Mouse (Mus musculus): ENCODE measurements at regions not wholly inside any gene's neighbourhood (a gene's known extent, or its start where the extent isn't known, plus 50 kb on each side); places are given as distances from the start of the nearest gene placed in this dataset.
A peak's percentile ranks its signal among the peaks of the same experiment; 100 is the strongest.
"Not testable (repeated sequence)": the region's sequence is repeated elsewhere in the genome, so short reads cannot be mapped to it uniquely, and the experiment has no call there.

DNA sequence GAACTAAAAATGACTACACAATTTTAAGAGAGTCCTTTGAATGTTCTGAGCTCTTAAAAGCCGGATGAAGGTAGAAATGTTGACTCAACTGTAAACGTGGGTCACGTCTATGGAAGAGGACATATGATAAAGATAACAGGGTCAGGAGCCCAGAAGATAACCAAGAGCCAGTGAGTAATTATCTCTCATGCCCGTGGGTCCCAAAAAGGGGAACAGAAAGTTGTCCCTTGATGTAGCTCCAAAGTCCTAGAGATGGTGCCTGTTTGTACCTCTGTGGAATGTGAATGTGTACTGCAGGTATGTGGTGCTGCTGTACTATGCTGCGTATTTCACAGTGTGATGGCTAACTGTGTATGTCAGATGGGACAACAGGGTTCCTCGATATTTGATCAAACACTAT, 479.1 kb downstream of the Gja1 start:
- TF ChIP-seq ZNF384 (IDR thresholded peaks at IDR 0.05; ENCODE audit: low read depth, low read length) (no peak), MAFK (IDR thresholded peaks at IDR 0.05; ENCODE audit: insufficient read depth, low read depth, low read length) (no peak), HCFC1 (IDR thresholded peaks at IDR 0.05; ENCODE audit: borderline replicate concordance, insufficient read depth, low read length) (no peak), ZC3H11A (IDR thresholded peaks at IDR 0.05; ENCODE audit: borderline replicate concordance, low read depth, low read length) (no peak), CHD2 (IDR thresholded peaks at IDR 0.05; ENCODE audit: low read depth, low read length) (no peak)
- Histone ChIP-seq H3K4me1 (ENCODE audit: control insufficient read depth in 2 of 2, insufficient read depth in 2 of 2, low read length in 2 of 2, poor library complexity in 1 of 2) (no peaks in the 10 kb centered on the region), H3K9ac (ENCODE audit: insufficient read depth, low read depth, low read length, poor library complexity, severe bottlenecking) (no peak overlapping the region), H3K4me3 (ENCODE audit: insufficient read depth in 1 of 2, low read depth in 1 of 2, low read length in 2 of 2, poor library complexity in 1 of 2, severe bottlenecking in 1 of 2) (no peak overlapping the region), H3K9me3 (ENCODE audit: control insufficient read depth, insufficient read depth, low read depth, low read length) (no peaks in the 10 kb centered on the region), H3K27ac (ENCODE audit: insufficient read depth, low read depth, low read length, poor library complexity, severe bottlenecking) (no peak overlapping the region), H3K36me3 (ENCODE audit: control insufficient read depth, insufficient read depth, low read length, poor library complexity, severe bottlenecking) (no peaks in the 10 kb centered on the region)
- in situ Hi-C loops (cut with MboI; ENCODE audit: low sequenced_read_pairs in 2 of 2, unreplicated experiment in 2 of 2), result no loop called here
- no peak for DNase-seq (ENCODE audit: low read depth, low spot score)

DNA sequence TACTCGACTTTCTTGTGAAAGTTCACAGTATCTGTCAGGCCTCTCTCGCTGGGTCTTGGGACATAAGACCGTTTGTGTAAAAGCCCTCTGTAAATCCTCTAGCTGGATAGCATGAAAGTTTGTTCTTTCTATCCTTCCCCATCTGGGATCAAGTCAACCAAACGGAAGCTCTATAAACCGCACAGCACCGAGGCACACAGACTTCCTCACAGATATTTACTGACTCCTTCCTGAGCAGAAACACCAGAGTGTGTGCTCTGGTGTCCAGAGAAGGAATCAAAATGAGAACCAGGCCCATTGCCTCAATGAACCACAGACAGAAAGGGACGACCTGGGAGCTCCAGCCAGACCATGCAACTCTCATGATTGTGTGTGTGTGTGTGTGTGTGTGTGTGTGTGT, 502.6 kb downstream of the Gja1 start:
- Histone ChIP-seq H3K27ac (ENCODE audit: insufficient read depth, low read depth, low read length, poor library complexity, severe bottlenecking) (no peak overlapping the region), H3K4me3 (ENCODE audit: insufficient read depth in 1 of 2, low read depth in 1 of 2, low read length in 2 of 2, poor library complexity in 1 of 2, severe bottlenecking in 1 of 2) (no peak overlapping the region), H3K4me1 (ENCODE audit: control insufficient read depth in 2 of 2, insufficient read depth in 2 of 2, low read length in 2 of 2, poor library complexity in 1 of 2) (no peaks in the 10 kb centered on the region), H3K9me3 (ENCODE audit: control insufficient read depth, insufficient read depth, low read depth, low read length) (no peaks in the 10 kb centered on the region), H3K36me3 (ENCODE audit: control insufficient read depth, insufficient read depth, low read length, poor library complexity, severe bottlenecking) (no peaks in the 10 kb centered on the region), H3K9ac (ENCODE audit: insufficient read depth, low read depth, low read length, poor library complexity, severe bottlenecking) (no peak overlapping the region)
- DNase-seq (ENCODE audit: low read depth, low spot score), result no peak
- in situ Hi-C loops (cut with MboI; ENCODE audit: low sequenced_read_pairs in 2 of 2, unreplicated experiment in 2 of 2), result no loop called here
- TF ChIP-seq ZNF384 (IDR thresholded peaks at IDR 0.05; ENCODE audit: low read depth, low read length), result no peak

DNA sequence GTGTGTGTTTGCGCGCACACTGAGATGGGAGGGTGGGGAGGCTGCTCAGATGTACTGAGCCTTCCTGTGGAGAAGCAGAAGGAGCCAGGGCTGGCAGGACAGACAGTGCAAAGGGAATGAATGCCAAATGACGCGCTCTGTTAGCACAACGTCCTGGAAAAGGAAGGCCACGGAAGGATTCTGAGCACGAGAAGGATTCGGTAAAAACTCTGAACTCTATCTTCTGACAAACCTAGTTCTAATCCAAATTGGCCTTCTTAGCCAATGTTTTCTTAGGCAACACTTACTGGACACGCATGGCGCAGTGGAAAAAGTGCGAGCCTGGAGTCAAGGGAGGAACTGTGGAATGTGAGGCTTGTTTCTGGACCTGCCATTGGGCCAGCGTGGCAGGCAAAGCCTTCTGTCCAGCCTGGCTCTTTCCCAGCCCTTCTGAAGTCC, 503.0 kb downstream of the Gja1 start:
- Histone ChIP-seq H3K4me1 (ENCODE audit: control insufficient read depth in 2 of 2, insufficient read depth in 2 of 2, low read length in 2 of 2, poor library complexity in 1 of 2) (no peaks in the 10 kb centered on the region), H3K27ac (ENCODE audit: insufficient read depth, low read depth, low read length, poor library complexity, severe bottlenecking) (no peak overlapping the region), H3K4me3 (ENCODE audit: insufficient read depth in 1 of 2, low read depth in 1 of 2, low read length in 2 of 2, poor library complexity in 1 of 2, severe bottlenecking in 1 of 2) (no peak overlapping the region), H3K9me3 (ENCODE audit: control insufficient read depth, insufficient read depth, low read depth, low read length) (no peaks in the 10 kb centered on the region), H3K9ac (ENCODE audit: insufficient read depth, low read depth, low read length, poor library complexity, severe bottlenecking) (no peak overlapping the region), H3K36me3 (ENCODE audit: control insufficient read depth, insufficient read depth, low read length, poor library complexity, severe bottlenecking) (no peaks in the 10 kb centered on the region)
- TF ChIP-seq CHD2 (IDR thresholded peaks at IDR 0.05; ENCODE audit: low read depth, low read length) (no peak), HCFC1 (IDR thresholded peaks at IDR 0.05; ENCODE audit: borderline replicate concordance, insufficient read depth, low read length) (no peak), ZNF384 (IDR thresholded peaks at IDR 0.05; ENCODE audit: low read depth, low read length) (0 out of 2 replicates have a peak, but pooled peaks have one; percentile 40)
- no peak for DNase-seq (ENCODE audit: low read depth, low spot score)
- in situ Hi-C loops (cut with MboI; ENCODE audit: low sequenced_read_pairs in 2 of 2, unreplicated experiment in 2 of 2), result no loop called here

DNA sequence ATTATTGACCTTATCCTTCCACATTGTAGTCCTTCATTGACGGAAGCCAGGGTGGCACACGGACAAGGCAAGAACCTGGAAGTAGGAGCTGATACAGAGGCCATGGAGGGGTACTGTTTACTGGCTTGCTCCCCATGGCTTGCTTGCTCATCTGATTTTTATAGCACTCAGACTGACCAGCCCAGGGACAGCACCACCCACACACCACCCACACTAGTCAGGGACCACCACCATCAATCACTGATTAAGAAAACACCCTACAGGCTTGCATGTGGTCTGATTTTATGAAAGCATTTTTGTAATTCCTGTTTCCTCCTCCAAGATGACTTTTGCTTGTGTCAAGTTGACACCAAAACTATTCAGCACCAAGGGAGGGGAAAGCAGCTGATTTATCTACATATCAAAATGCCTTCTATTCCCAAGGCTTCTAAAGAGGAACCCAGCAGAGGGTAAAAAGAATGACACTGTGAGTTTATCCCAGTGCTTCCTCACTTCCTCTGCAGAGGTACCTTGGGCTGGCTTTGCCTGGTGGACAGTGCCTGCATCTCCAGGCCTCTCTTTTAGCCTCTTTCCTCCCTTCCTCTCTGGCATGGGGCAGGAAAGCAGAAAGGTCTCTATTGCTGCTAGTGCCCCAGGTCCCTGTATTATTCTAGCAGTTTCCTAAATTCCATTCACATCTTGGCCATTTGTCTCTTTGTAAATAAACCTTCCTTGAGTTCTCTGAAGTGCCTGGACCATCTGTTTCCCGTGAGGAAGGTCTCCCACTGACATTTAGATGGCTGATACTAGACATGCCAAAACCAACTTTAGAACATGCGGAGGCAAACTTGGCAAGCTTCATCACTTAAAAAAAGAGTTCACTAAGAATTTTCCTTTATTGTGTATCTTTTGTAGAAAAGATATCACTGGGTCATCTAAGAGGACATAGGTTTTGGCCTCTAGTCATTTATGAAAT, 507.6 kb downstream of the Gja1 start:
- no peak for DNase-seq (ENCODE audit: low read depth, low spot score)
- H3K9me3 ChIP-seq (ENCODE audit: control insufficient read depth, insufficient read depth, low read depth, low read length), result no peaks in the 10 kb centered on the region
- H3K9ac ChIP-seq (ENCODE audit: insufficient read depth, low read depth, low read length, poor library complexity, severe bottlenecking), result no peak overlapping the region
- TF ChIP-seq ZC3H11A (IDR thresholded peaks at IDR 0.05; ENCODE audit: borderline replicate concordance, low read depth, low read length) (no peak), MAFK (IDR thresholded peaks at IDR 0.05; ENCODE audit: insufficient read depth, low read depth, low read length) (no peak), ZNF384 (IDR thresholded peaks at IDR 0.05; ENCODE audit: low read depth, low read length) (no peak), HCFC1 (IDR thresholded peaks at IDR 0.05; ENCODE audit: borderline replicate concordance, insufficient read depth, low read length) (no peak), CHD2 (IDR thresholded peaks at IDR 0.05; ENCODE audit: low read depth, low read length) (no peak)
- no peak overlapping the region for H3K4me3 ChIP-seq (ENCODE audit: insufficient read depth in 1 of 2, low read depth in 1 of 2, low read length in 2 of 2, poor library complexity in 1 of 2, severe bottlenecking in 1 of 2)
- no peak overlapping the region for H3K27ac ChIP-seq (ENCODE audit: insufficient read depth, low read depth, low read length, poor library complexity, severe bottlenecking)
- in situ Hi-C loops (cut with MboI; ENCODE audit: low sequenced_read_pairs in 2 of 2, unreplicated experiment in 2 of 2), result no loop called here
- no peaks in the 10 kb centered on the region for H3K36me3 ChIP-seq (ENCODE audit: control insufficient read depth, insufficient read depth, low read length, poor library complexity, severe bottlenecking)
- H3K4me1 ChIP-seq (ENCODE audit: control insufficient read depth in 2 of 2, insufficient read depth in 2 of 2, low read length in 2 of 2, poor library complexity in 1 of 2), result no peaks in the 10 kb centered on the region

DNA sequence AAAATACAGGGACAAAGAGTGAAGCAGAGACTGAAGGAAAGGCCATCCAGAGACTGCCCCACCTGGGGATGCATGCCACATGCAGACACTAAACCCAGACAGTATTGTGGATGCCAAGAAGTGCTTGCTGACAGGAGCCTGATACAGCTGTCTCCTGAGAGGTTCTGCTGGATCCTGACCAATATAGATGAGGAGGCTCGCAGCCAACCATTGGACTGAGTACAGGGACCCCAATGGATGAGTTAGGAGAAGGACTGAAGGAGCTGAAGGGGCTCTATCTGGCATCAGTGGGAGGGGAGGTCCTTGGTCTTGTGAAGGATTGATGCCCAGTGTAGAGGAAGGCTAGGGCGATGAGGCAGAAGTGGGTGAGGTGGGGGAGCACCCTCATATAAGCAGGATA, 514.4 kb downstream of the Gja1 start:
- H3K4me3 ChIP-seq (ENCODE audit: insufficient read depth in 1 of 2, low read depth in 1 of 2, low read length in 2 of 2, poor library complexity in 1 of 2, severe bottlenecking in 1 of 2); H3K9me3 ChIP-seq (ENCODE audit: control insufficient read depth, insufficient read depth, low read depth, low read length); in situ Hi-C loops (cut with MboI; ENCODE audit: low sequenced_read_pairs in 2 of 2, unreplicated experiment in 2 of 2); DNase-seq (ENCODE audit: low read depth, low spot score); H3K9ac ChIP-seq (ENCODE audit: insufficient read depth, low read depth, low read length, poor library complexity, severe bottlenecking); H3K36me3 ChIP-seq (ENCODE audit: control insufficient read depth, insufficient read depth, low read length, poor library complexity, severe bottlenecking); H3K4me1 ChIP-seq (ENCODE audit: control insufficient read depth in 2 of 2, insufficient read depth in 2 of 2, low read length in 2 of 2, poor library complexity in 1 of 2); H3K27ac ChIP-seq (ENCODE audit: insufficient read depth, low read depth, low read length, poor library complexity, severe bottlenecking): not testable (repeated sequence)
